Mouse (Mus musculus): Measurements from ENCODE around the gene Tnfrsf22. TPM values are rescaled to one million over a fixed set of nuclear protein-coding genes. Genes with fewer than 3 reads are reported as not detected.
"Not testable (repeated sequence)": the region's sequence is repeated elsewhere in the genome, so short reads cannot be mapped to it uniquely, and the experiment has no call there.

Tnfrsf22 gene
- total RNA-seq, 1 experiment from 2014 or later = 2.1 TPM

- ATAC-seq (ENCODE audit: extremely low read depth, insufficient number of reproducible peaks, low FRiP score, poor library complexity, severe bottlenecking) = not testable (repeated sequence)
Measured at GRCm38 (mm10) chr7:143649769-143650346, 397 bp upstream of the Tnfrsf22 start.

GRCm38 (mm10) chr7:143643949-143644348 is 5.5 kb downstream of the Tnfrsf22 start:
- not testable (repeated sequence) for ATAC-seq (ENCODE audit: extremely low read depth, insufficient number of reproducible peaks, low FRiP score, poor library complexity, severe bottlenecking)

DNA sequence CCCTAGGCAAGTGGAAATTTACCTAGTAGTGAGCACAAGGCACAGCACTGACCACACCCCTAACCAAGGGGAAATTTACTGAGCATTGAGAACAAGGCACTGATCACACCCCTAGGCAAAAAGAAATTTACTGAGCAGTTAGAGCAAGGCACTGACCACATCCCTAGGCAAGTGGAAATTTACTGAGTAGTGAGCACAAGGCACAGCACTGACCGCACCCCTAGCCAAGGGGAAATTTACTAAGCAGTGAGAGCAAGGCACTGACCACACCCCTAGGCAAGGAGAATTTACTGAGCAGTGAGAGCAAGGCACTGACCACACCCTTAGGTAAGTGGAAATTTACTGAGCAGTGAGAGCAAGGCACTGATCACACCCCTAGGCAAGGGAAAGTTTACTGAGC is 12.8 kb downstream of the Tnfrsf22 start:
- ATAC-seq (ENCODE audit: extremely low read depth, insufficient number of reproducible peaks, low FRiP score, poor library complexity, severe bottlenecking) = no peak; the same call in 1 of the 2 replicates

DNA sequence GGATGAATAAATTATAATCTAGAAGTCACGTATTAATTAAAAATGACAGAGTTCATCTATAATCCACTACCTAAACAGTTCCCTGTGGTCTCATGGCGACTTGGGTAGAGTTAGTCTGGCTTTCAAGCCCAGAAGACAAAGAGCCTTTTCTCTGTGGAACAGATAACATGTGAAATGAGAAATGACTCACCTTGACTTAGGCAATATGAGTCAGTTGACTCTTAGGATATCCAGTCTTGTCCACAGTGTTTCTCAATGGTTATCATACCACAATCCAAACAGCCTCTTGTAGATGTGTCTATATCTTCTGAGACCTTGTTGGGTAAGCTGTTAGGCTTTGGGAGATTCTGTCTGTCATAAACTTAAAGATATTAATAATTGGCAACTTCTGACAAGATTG is 18.0 kb downstream of the Tnfrsf22 start:
- ATAC-seq (ENCODE audit: extremely low read depth, insufficient number of reproducible peaks, low FRiP score, poor library complexity, severe bottlenecking) = no peak

GRCm38 (mm10) chr7:143629501-143629900 is 20.0 kb downstream of the Tnfrsf22 start:
- ATAC-seq (ENCODE audit: extremely low read depth, insufficient number of reproducible peaks, low FRiP score, poor library complexity, severe bottlenecking) = peak; percentile 47; the same call in 1 of the 2 replicates

DNA sequence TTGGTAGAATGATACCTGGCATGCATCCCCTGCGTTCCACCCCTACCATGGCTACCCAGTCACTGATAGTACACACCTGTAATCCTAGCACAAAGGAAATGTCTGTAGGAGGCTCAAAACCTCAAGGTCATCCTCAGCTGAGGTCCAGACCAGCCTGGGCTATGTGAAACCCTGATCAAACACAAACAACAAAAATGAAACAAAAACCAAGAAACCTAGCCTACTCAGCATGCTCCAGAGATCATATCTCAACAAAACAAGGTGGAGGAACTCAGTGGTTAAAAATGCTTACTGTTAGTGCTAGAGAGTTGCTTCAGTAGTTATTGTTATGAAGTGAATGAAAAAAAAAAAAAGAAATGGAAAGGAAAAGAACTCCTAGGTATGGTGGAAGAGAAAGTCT is 20.9 kb downstream of the Tnfrsf22 start, which contains the start of gene Tnfrsf26:
TSS of gene Tnfrsf26 (minus strand) at position 183 of the 400 bp plus-strand sequence.
- ATAC-seq (ENCODE audit: extremely low read depth, insufficient number of reproducible peaks, low FRiP score, poor library complexity, severe bottlenecking) = peak; percentile 17; the same call in 1 of the 2 replicates

DNA sequence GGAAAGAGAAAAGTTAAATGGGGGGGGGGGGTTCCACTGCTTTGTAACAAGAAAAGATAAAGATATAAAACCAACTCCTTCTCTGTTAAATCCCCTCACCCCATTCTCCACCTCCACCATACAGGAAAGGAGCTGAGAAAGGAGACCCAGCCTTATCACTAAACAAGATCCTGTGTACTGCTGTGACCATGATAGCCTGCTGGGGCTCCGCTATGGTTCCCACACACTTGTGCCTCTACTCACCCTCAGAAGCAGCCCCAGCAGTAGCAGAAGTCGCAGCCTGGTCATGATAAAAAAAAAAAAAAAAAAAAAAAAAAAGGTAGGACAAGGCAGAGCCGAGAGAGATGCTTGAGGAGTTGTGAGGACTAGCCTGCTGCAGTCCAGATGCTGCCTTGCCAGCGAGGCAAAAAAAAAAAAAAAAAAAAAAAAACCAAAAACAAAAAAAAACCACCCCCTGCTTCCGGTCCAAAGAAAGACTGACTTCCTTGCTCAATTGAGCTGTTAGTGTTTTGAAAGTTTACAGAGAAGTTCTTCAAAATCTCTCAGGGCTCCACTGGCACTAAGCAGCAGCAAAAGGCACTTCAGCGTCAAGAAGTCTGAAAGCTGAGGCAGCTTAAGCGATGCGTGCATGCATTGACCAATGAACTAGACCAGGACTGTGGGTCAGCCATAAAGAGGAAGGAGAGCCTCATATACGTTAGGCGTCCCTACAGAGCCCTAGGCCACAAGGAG is 21.7 kb downstream of the Tnfrsf22 start:
- ATAC-seq (ENCODE audit: extremely low read depth, insufficient number of reproducible peaks, low FRiP score, poor library complexity, severe bottlenecking) = peak; percentile 78

- no peak for ATAC-seq (ENCODE audit: extremely low read depth, insufficient number of reproducible peaks, low FRiP score, poor library complexity, severe bottlenecking)
Measured at GRCm38 (mm10) chr7:143626178-143626577, 23.3 kb downstream of the Tnfrsf22 start.

- no peak for ATAC-seq (ENCODE audit: extremely low read depth, insufficient number of reproducible peaks, low FRiP score, poor library complexity, severe bottlenecking)
Measured at GRCm38 (mm10) chr7:143625151-143625550, 24.3 kb downstream of the Tnfrsf22 start.

DNA sequence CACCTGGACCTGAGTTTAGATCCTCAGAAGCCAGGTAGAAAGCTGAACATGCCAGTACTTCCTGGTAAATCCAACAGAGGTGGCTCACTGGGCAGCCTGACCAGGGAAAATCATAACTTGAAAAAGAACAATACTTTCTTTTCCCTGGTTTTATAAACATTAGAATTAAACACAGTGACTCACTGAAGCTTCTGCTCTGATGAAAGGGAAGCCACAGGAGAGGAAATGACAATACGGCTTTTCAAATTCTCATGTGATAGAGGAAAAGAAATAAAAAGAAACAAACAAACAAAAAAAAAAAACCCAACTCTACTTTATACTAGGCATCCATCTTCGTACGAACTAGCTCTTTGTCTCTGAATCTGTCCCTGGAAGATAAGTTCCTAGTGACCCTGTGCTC is 24.9 kb downstream of the Tnfrsf22 start:
- no peak for ATAC-seq (ENCODE audit: extremely low read depth, insufficient number of reproducible peaks, low FRiP score, poor library complexity, severe bottlenecking)

DNA sequence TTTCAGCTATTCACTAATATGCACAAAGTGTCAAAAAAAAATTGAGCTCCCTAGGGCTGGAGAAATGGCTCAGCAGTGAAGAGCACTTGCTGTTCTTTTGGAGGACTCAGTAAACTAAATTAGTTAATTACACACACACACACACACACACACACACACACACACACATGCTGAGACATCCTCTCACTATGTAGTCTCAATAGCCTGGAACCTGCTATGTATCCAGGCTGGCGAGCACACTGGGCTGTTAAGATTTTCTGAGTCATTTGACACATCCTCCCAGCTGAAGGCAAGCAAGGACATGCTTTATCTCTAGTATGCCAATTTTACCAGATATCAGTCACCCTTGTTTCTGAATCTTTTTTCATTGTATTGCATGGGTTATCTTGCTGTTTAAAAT is 28.5 kb downstream of the Tnfrsf22 start:
- ATAC-seq (ENCODE audit: extremely low read depth, insufficient number of reproducible peaks, low FRiP score, poor library complexity, severe bottlenecking) = no peak

DNA sequence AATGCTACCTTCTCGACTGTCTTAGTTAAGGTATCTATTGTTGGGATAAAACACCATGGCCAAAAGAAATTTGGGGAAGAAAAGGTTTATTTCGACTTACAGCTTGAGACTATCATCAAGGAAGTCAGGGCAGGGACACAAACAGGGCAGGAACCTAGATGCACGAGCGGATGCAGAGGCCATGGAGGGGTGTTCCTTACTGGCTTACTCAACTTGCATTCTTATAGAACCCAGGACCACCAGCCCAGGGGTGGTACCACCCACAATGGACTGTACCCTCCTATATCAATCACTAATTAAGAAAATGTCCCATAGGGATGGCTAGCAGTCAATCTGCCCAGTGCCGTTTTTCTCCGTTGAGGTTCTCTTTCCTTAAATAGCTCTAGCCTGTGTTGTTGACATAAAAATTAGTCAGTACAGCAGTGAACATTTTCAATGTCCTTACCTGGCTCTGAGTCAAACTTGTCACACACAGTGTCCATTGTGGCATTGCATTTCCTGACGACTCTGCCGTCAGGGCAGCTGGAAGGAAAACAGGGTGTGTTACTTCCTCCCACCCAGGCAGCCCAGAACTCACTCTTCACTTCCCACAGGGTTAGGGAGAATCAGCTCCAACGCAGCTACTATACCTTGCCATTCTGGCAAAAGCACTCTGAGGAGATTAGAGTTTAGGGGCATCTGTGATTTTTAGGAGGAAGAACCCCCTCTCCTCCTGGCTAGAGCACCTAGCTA is 34.9 kb downstream of the Tnfrsf22 start:
- ATAC-seq (ENCODE audit: extremely low read depth, insufficient number of reproducible peaks, low FRiP score, poor library complexity, severe bottlenecking) = no peak

DNA sequence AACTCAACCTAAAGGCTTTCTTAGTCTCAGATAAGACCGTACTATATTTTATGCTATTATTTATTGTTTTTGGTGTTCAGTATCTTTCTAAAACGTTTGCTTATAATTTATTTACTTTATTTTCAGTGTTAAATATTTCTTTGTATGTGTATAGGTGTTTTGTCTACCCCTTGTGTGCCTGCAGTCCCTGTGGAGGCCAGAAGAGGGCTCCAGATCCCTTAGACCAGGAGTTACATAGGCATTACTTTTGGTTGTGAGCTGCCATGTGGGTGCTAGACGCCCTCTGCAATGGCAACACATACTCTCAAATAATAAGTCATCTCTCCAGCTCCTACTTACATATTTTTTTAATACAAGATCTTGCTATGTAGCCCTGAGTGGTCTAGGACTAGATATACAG is 37.2 kb downstream of the Tnfrsf22 start:
- 0 out of 2 replicates have a peak, but pooled peaks have one; percentile 41 for ATAC-seq (ENCODE audit: extremely low read depth, insufficient number of reproducible peaks, low FRiP score, poor library complexity, severe bottlenecking)

DNA sequence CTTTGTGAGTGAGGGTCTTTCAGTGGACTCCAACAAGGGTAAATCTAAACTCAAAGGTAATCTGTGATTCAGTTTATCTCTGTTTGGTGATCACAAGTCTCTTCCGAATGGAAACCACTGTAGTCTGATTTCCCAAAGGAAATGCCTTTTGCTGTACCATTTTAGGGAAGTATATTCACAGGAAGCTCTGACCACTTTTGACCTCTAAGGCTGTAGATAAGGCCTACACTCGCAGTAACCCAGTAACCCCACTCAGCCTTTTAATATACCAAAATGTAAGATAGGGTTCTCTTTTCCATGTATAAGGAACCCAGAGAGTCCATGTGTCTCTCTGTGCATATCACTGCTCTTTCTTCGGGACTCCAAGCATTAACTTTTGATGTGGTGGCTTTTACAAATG is 44.1 kb downstream of the Tnfrsf22 start:
- no peak for ATAC-seq (ENCODE audit: extremely low read depth, insufficient number of reproducible peaks, low FRiP score, poor library complexity, severe bottlenecking)

- ATAC-seq (ENCODE audit: extremely low read depth, insufficient number of reproducible peaks, low FRiP score, poor library complexity, severe bottlenecking) = no peak
Measured at GRCm38 (mm10) chr7:143604889-143605288, 44.6 kb downstream of the Tnfrsf22 start.

- ATAC-seq (ENCODE audit: extremely low read depth, insufficient number of reproducible peaks, low FRiP score, poor library complexity, severe bottlenecking) = no peak
Measured at GRCm38 (mm10) chr7:143601705-143602104, 47.8 kb downstream of the Tnfrsf22 start.

- ATAC-seq (ENCODE audit: extremely low read depth, insufficient number of reproducible peaks, low FRiP score, poor library complexity, severe bottlenecking) = no peak
Measured at GRCm38 (mm10) chr7:143600231-143600740, 49.2 kb downstream of the Tnfrsf22 start.

DNA sequence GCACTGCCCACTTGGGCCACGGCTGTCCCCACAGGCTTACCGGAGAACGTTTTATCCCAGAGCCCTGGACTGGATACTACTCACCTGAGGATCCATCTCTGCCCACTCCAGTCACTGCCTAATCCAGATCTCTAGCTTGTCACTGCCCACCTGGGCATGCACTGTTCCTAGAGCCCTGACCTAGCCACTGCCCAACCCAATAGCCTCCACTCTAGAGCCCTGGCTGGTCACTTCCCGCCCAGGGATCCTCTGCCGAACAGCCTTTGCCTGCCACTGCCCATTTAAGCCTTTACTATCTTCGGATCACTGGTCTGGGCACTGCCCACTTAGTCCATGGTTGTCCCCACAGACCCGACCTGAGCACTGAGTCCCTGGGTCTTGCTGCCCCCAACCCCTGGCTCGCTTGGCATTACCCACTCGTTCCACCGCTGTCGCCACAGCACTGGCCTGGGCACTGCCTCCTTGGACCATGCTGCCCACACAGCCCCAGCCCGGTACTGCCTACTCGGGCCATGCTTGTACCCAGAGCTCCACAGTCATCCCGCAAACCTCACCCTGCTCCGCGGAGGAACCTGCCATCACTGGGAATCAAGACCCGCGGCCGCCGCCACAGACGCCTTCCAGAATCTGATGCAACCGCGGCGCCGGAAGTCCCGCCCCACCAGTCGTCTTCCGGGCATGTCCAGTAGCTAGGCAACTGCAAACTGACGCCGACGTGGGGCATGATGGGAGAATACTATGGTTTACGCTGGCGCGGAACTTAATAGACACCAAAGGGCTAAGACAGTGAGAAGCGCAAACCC is 49.8 kb downstream of the Tnfrsf22 start, which contains the start of gene Cars:
TSS of gene Cars (minus strand) at position 663 of the 803 bp plus-strand sequence.
- peak; percentile 98 for ATAC-seq (ENCODE audit: extremely low read depth, insufficient number of reproducible peaks, low FRiP score, poor library complexity, severe bottlenecking)

DNA sequence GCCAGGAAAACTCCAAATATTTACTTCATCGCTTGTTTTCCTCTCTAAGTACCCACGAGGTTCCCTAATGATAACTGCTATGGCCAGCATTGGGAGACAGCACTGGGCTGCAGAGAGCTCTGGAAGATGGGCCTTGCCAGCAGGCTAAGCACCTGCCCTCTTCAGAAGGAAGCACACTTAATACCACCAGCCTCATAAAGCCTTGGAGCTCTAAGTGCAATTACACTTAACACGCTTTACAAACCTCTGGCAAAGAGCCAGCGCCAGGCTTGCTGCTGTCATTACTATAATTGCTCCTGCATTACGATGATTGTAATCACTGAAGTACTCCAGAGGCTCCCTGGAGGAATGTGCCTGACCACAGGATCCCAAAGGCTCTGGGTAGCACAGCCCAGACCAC is 54.6 kb downstream of the Tnfrsf22 start:
- ATAC-seq (ENCODE audit: extremely low read depth, insufficient number of reproducible peaks, low FRiP score, poor library complexity, severe bottlenecking) = no peak

Data from neutrophil, adult 5-6 weeks (primary cell).